Mouse (Mus musculus): ENCODE measurements around the gene G6pd2.

Gene G6pd2

DNA sequence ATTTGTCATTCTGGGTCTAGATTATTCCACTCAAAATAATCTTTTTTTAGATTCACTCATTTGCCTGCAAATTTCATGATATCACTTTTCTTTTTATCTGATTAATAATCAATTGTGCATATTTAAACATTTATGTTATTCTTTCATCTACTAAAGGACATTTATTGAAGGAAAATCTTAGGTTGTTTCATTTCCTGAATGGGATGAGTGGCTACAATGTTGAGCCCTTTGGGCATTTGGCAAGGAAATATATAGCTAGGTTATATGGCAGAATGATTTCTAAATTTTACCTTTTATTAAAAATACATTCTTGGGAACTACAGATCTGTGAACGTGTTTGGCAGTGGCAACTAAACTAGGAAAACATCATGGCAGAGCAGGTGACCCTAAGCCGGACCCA is at the start of gene G6pd2:
Gene G6pd2 (plus strand): TSS at position 301 of the 400 bp plus-strand sequence.
- no peak for DNase-seq

DNA sequence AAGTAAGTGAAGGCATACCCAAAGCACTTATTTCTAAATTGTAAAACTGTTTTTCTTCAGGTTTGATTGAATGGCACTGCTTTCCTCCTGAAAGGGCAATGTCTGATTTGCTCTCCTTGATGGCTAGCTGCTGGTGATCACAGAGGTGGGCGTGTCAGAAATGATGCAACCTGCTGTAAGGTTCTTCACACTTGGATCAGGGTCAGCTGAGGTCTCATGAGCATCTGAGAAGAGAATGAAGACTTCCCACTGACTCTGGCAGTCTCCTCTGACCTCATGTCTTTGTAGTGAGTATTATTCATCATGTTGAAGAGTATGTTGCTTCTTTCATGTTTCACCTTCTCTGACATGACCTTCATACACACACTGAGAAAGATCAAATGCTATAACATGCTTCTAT is 44.4 kb upstream of the G6pd2 start:
- DNase-seq, result no peak

DNA sequence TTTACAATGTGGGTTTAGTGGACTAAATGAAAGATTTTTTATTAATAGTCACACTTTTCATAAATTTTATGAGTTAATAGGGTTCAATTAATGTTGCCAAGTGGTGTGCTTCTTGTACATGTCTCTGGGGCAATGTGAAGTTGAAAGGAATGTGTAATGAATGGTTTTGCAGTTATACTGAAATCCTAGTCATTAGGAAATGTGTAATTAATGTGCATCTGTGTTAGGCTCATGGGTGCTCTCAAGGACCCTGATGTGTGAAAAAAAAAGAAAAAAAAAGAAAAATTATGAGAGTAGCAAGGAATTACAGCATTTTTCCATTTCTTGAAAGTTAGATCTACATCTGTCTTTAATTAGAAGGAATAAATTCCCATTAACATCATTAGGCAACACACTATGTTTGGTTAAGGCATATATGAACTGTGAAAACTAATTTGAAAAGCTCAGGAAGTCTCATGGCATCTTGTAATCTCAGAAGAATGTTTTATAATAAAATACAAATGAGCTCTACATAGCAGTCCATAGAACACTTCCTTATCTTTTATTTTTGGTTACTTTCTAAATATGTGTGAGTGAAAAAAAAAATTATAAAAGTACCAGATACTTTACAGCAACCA is 24.4 kb downstream of the G6pd2 start:
- DNase-seq, result no peak

DNA sequence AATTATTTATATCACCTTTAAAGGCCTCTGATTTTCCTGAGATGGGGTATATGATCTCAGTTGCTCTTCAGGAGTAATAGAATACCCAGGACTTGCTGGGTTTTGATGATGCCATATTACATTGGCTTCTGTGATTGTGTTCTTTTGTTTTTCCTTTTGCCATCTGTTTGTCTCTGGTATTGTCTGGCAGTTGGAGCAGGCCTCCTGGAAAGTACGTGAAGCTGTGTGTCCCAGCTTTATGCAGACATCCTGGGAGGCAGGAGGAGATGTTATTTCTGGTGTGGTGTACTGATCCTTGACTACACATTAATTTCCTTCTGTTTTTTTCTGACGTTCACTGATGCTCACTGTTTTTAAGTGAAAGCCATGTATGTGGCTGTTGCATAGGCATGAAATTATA is 35.3 kb downstream of the G6pd2 start:
- DNase-seq, result no peak
